Mouse (Mus musculus) cerebellum, postnatal 25 days (tissue): Measurements from ENCODE around the gene Timm44.

Source experiments
- DNase-seq, 2 experiments: peaks; one replicate each; pipeline ENCODE4 v3.0.0; 2021; ENCODE audit warnings: mixed read lengths in 2 of 2

The Timm44 gene

GRCm38 (mm10) chr8:4275275-4276110 is at the start of gene Timm44:
Gene Timm44, minus strand, starts transcription at chr8:4275913.
- DNase-seq = peak; percentile 98

- peak; percentile 99 for DNase-seq
Observed at GRCm38 (mm10) chr8:4324983-4325750, 49.5 kb upstream of the Timm44 start, which contains the start of the genes Ccl25 and Elavl1. Gene Ccl25, plus strand, starts transcription at chr8:4325210. Gene Elavl1, minus strand, starts transcription at chr8:4325413.

- DNase-seq = no peak
Observed at GRCm38 (mm10) chr8:4324525-4324924, 48.8 kb upstream of the Timm44 start.

- DNase-seq = no peak
Observed at GRCm38 (mm10) chr8:4323917-4324316, 48.2 kb upstream of the Timm44 start.

GRCm38 (mm10) chr8:4322470-4322869 is 46.8 kb upstream of the Timm44 start:
- DNase-seq = peak; percentile 77 to 86

- DNase-seq = no peak
Observed at GRCm38 (mm10) chr8:4321031-4321430, 45.3 kb upstream of the Timm44 start.

GRCm38 (mm10) chr8:4320404-4320803 is 44.7 kb upstream of the Timm44 start:
- DNase-seq = no peak

- no peak for DNase-seq
Observed at GRCm38 (mm10) chr8:4319573-4319872, 43.8 kb upstream of the Timm44 start.

GRCm38 (mm10) chr8:4318796-4319572 is 43.3 kb upstream of the Timm44 start:
- no peak for DNase-seq

- no peak for DNase-seq
Observed at GRCm38 (mm10) chr8:4318124-4318523, 42.4 kb upstream of the Timm44 start.

GRCm38 (mm10) chr8:4314852-4315251 is 39.1 kb upstream of the Timm44 start:
- DNase-seq = no peak

GRCm38 (mm10) chr8:4313254-4314124 is 37.8 kb upstream of the Timm44 start:
- DNase-seq = no peak

- no peak for DNase-seq
Observed at GRCm38 (mm10) chr8:4312104-4312503, 36.4 kb upstream of the Timm44 start.

- no peak for DNase-seq
Observed at GRCm38 (mm10) chr8:4305838-4306237, 30.1 kb upstream of the Timm44 start.

- no peak for DNase-seq
Observed at GRCm38 (mm10) chr8:4304124-4304547, 28.4 kb upstream of the Timm44 start.

- no peak for DNase-seq
Observed at GRCm38 (mm10) chr8:4297822-4298221, 22.1 kb upstream of the Timm44 start.

GRCm38 (mm10) chr8:4292738-4293137 is 17.0 kb upstream of the Timm44 start:
- no peak for DNase-seq

- DNase-seq = no peak
Observed at GRCm38 (mm10) chr8:4276111-4276465, 375 bp upstream of the Timm44 start.

- peak in 1 of 2 experiments; percentile 53 for DNase-seq
Observed at GRCm38 (mm10) chr8:4269609-4270008, 6.1 kb downstream of the Timm44 start.

- peak in 1 of 2 experiments; percentile 44 for DNase-seq
Observed at GRCm38 (mm10) chr8:4267627-4268026, 8.1 kb downstream of the Timm44 start.

- no peak for DNase-seq
Observed at GRCm38 (mm10) chr8:4265160-4265914, 10.4 kb downstream of the Timm44 start.
